ENCODE assay signal across 9 mouse cellular contexts in the genomic region with DNA sequence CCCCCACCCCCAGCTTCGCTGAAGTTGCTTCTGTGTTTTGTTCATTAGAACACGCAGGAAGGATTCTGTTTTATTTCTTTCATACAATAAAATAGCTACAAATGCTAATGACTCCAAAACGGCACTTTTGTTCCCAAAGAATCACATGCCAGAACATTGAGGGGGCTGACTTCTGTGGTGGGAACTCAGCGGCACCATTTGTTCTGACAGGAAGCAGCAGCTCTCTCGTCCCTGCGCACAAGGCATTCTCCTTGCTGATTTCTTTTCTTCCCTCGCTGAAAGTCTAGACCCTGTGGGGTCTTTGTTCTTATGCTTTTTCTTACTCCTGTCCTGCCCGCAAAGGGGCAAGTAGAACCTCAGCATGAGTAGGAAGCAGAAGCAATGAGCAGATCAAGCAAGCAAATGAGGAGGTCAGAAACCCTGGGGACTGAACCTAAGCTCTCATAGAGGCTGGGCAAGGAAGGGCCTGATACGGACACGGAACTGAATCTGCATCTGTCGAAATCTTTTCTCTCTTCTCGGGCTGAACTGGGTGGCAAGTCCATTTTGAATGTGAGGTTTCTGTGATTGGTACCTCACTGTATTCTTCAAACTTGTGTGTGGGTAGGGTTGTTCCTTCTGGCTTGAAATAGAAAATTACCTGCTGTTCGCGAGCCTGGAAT.
A peak's percentile ranks its signal among the peaks of the same experiment; 100 is the strongest.
DNase-seq lines count a peak whose midpoint lies in the region; ATAC-seq and TF ChIP-seq lines count a peak whose summit lies in the region.
"Had no signal": no experiment of that assay in that cellular context is flagged by ENCODE, and none has a peak within 500 bp of the region (broad histone marks: within the 10 kb centered on the region; RNA-seq: fewer than 3 reads in every experiment).

No protein-coding gene starts in this region.

- DNase-seq in heart, adult 11 months: peak; percentile 78
- DNase-seq in heart, postnatal 25 days (ENCODE audit: low spot score): no peak
- DNase-seq in brain, adult 2 months (ENCODE audit: low read depth, low spot score): peak; percentile 69
- DNase-seq in layer of hippocampus, adult 9-11 months: peak; percentile 64
- DNase-seq in cerebellum, postnatal 4 days (ENCODE audit: low spot score in 2 of 2): no peak
- DNase-seq in urinary bladder, postnatal 25 days (ENCODE audit: low spot score): no peak
- no peak for DNase-seq in liver, postnatal 0 days
- DNase-seq: adrenal gland, adult 2 months had no signal

- no peak overlapping the region for H3K9ac ChIP-seq in liver, postnatal 0 days (replicated peaks)

- H3K4me1 ChIP-seq in liver, postnatal 0 days (ENCODE audit: insufficient read depth): no peaks in the 10 kb centered on the region

- intact Hi-C loops in heart, postnatal 25 days (cut with DNase I): no loop called here

- H3K27me3 ChIP-seq in liver, postnatal 0 days (ENCODE audit: insufficient read depth, low read length): no peaks in the 10 kb centered on the region

- TF ChIP-seq CTCF in liver, postnatal 0 days (IDR thresholded peaks at IDR 0.05; ENCODE audit: low read depth): no peak

- ATAC-seq in neutrophil, adult 5-6 weeks (ENCODE audit: extremely low read depth, insufficient number of reproducible peaks, low FRiP score, poor library complexity, severe bottlenecking): peak; percentile 82
- no peak for ATAC-seq in liver, postnatal 0 days

- H3K4me3 ChIP-seq in liver, postnatal 0 days (ENCODE audit: low read depth, low read length): no peak overlapping the region

- no peaks in the 10 kb centered on the region for H3K36me3 ChIP-seq in liver, postnatal 0 days (replicated peaks; ENCODE audit: insufficient read depth, low read length)

- TF ChIP-seq EP300 in liver, postnatal 0 days (IDR thresholded peaks at IDR 0.05; ENCODE audit: low read depth): no peak

- WGBS in liver, postnatal 0 days (ENCODE audit: insufficient replicate concordance): 50% methylated on average over 14 of the region's 14 CpGs

- no peak overlapping the region for H3K27ac ChIP-seq in liver, postnatal 0 days (ENCODE audit: low read depth)

- no peak overlapping the region for H3K4me2 ChIP-seq in liver, postnatal 0 days (ENCODE audit: low read depth, low read length)

- no peaks in the 10 kb centered on the region for H3K9me3 ChIP-seq in liver, postnatal 0 days (ENCODE audit: low read length)

Comparison
In these comparisons a context has a peak if more than half of its experiments do, and no peak if none do; other contexts are left out.
1. DNase-seq: peak in heart, adult 11 months (single experiment), brain, adult 2 months (single experiment) and layer of hippocampus, adult 9-11 months (single experiment); none in heart, postnatal 25 days (single experiment), cerebellum, postnatal 4 days (0 of 2), urinary bladder, postnatal 25 days (single experiment) and liver, postnatal 0 days (single experiment).